Mouse (Mus musculus) megakaryocyte, adult 5-6 weeks (primary cell): ENCODE data around the gene Fbln5. TPM values are rescaled to one million over a fixed set of nuclear protein-coding genes. Genes with fewer than 3 reads are reported as not detected.
A peak's percentile ranks its signal among the peaks of the same experiment; 100 is the strongest.

ENCODE experiments used
- ATAC-seq: 2 replicates; pipeline ENCODE4 v1.8.0; 2016; ENCODE audit warnings: mild to moderate bottlenecking, inconsistent platforms; ENCODE audit not compliant: poor library complexity, severe bottlenecking
- total RNA-seq, 2 experiments: library from RNA; stranded (forward) in 1 of 2; stranded (reverse) in 1 of 2; fragments of 153-499, 151-499 nt in 1 of 2; fragments of 221-1000, 200-1000 nt in 1 of 2; gene quantifications; 2 replicates each; pipeline versions ENCODE4 v1.2.3 to v1.2.4; 2015 to 2017

Gene Fbln5
- total RNA-seq, 2 experiments from 2014 or later, result 0.33 to 0.48 TPM

- ATAC-seq, result no peak
Measured at GRCm38 (mm10) chr12:101766228-101766852, 52.5 kb downstream of the Fbln5 start.

GRCm38 (mm10) chr12:101764870-101765269 is 54.0 kb downstream of the Fbln5 start:
- no peak for ATAC-seq

DNA sequence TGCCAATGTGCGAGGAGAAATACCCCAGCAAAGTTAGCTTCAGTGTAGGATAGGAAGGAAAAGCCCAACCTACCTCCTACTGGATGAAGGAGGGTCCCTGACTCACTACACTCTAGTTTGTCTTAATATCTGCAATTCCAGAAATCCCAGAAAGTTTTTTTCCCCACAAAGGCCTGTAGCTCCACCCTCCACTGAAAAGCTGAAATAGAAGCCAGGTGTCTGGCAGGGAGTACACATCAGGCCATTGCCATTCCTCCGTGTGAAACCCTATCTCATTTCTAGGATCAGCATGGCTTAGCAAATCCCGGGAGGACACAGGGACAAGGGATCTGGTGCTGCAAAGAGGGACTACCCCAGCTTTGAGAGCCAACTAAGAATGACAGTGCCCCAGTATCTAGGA is 55.8 kb downstream of the Fbln5 start:
- no peak for ATAC-seq

DNA sequence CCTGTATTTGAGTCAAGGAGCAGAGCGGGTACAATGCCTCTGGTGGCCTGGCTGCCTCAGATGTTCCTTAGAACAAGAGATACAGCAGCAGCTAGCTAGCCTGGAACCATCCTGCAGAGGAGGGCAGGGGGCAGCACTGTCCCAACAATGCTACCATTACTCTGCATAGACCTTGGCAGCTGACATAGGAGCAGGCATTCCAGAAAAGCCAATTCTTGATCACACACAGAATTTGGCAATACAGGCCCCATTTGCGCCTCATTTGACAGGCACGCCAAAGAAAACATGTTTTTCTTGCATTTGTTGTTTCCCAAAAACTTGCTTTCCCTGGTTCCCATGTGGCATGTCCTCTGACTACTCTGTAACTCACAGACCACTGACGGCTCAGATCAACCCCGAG is 56.8 kb downstream of the Fbln5 start:
- ATAC-seq, result no peak

GRCm38 (mm10) chr12:101759440-101760045 is 59.3 kb downstream of the Fbln5 start:
- no peak for ATAC-seq

DNA sequence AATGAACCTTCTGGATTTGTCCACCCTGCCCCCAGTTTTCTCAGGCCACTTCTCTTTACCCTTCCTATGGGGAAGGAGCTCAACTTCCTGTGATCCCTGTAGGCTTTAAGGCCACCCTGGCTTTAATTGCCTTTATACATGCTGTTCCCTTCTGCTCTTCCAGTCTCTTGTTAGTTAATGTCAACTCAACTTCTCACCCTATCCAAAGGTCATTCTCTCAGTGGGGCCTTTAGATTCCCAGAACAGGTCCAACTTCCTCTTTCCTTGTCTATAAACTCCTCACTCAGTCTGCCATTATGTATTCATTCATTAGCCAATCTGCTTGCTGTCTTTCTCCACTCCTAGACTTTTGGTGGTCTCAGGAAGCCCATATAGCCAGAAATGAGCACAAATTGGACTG is 60.2 kb downstream of the Fbln5 start:
- no peak for ATAC-seq

GRCm38 (mm10) chr12:101742375-101742774 is 76.5 kb downstream of the Fbln5 start:
- ATAC-seq, result no peak

GRCm38 (mm10) chr12:101740486-101740885 is 78.4 kb downstream of the Fbln5 start:
- ATAC-seq, result no peak

- 0 out of 2 replicates have a peak, but pooled peaks have one; percentile 24 for ATAC-seq
Measured at GRCm38 (mm10) chr12:101740045-101740444, 78.8 kb downstream of the Fbln5 start.

GRCm38 (mm10) chr12:101718755-101719150 is 100.1 kb downstream of the Fbln5 start:
- peak; percentile 52 for ATAC-seq

DNA sequence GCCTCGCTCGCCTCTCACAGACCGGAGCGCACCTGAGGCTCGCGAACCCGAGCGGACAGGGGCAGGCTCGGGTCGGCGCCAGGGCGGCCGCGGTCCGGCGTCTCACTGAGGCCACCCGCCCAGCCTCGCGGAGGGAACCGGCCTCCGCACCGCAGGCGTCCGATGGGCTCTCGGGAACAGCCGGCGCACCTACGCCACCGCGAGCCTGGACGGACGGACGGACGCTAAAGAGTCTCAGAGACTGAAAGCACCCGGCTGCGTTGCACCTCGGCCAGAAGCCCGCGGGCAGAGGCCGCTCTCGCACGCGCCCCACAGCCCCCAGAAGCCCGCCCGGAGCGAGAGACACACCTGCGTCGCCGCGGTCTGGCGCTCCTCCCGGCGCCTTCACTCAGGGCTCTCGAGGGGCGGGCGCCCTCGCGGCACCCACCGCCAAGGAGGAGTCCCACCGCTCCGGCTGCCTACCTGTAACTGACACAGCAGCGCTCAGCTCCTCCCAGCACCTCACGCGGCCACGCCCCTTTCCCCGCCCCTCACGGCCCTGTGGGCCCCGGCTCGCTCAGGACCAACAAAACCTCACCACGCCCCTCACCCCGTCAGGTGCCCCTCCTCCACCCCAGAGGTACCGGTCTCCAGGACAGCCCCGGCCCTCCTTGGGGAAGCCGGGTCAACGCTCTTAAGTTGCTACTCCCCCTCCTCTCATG is 100.7 kb downstream of the Fbln5 start, which contains the start of gene Tc2n:
TSS of gene Tc2n (minus strand) at position 470 of the 701 bp plus-strand sequence.
- peak; percentile 76 for ATAC-seq

DNA sequence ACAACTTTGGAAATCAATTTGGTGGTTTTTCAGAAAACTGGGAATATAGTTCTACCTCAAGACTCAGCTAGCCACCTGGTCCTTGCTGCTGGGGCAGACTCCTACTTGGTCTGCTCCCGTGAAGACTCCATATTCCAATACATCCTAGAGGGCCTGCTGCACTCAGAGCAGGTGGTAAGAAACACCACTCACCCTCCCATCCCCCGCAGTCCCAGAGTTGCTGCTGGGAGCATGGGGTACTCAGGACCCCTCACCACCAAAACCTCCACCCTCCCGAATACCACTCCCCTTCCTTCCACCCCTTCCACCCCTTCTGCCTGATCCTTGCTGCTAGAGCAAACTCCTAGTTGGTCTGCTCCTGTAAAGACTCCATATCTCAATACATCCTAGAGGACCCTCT is 119.7 kb downstream of the Fbln5 start:
- no peak for ATAC-seq

Other genes starting within 250 kb of the Fbln5 start
- gene Tc2n, start 100.5 kb downstream of the Fbln5 start, total RNA-seq (2015), result not detected in 2 replicates
- gene Tc2n, start 100.5 kb downstream of the Fbln5 start, total RNA-seq (2017), result not detected in 2 replicates
- 27.7 and 29.6 TPM in 2 replicates for gene Trip11, start 94.2 kb upstream of the Fbln5 start, total RNA-seq (2015)
- gene Trip11, start 94.2 kb upstream of the Fbln5 start, total RNA-seq (2017), result 33.8 and 39.6 TPM in 2 replicates
- 24.4 and 26.8 TPM in 2 replicates for gene Atxn3, start 139.2 kb upstream of the Fbln5 start, total RNA-seq (2015)
- 51.3 and 53.4 TPM in 2 replicates for gene Atxn3, start 139.2 kb upstream of the Fbln5 start, total RNA-seq (2017)
- gene Cpsf2, start 156.9 kb upstream of the Fbln5 start, total RNA-seq (2015), result 28.0 and 29.3 TPM in 2 replicates
- gene Cpsf2, start 156.9 kb upstream of the Fbln5 start, total RNA-seq (2017), result 43.3 and 45.3 TPM in 2 replicates